Mouse (Mus musculus) liver, embryonic 16.5 days (tissue): ENCODE measurements around the gene Mxra8. TPM values are rescaled to one million over a fixed set of nuclear protein-coding genes. Genes with fewer than 3 reads are reported as not detected.

Experiments
- ATAC-seq: fragments of 200-750 bp; cut with Nextera tagmentation; 2 replicates; pipeline ENCODE4 v1.8.0; 2017; ENCODE audit warnings: low read depth, mild to moderate bottlenecking, moderate number of reproducible peaks, moderate library complexity
- H3K27ac ChIP-seq: fragments of 300-500 bp; sonication (generic); 2 replicates; pipeline ENCODE4 v1.5.1; 2014; ENCODE audit warnings: mild to moderate bottlenecking, low read length
- H3K27me3 ChIP-seq: fragments of 300-500 bp; sonication (generic); 2 replicates; pipeline ENCODE4 v1.6.1; 2014; ENCODE audit warnings: low read depth, low read length, mixed read lengths; ENCODE audit not compliant: control insufficient read depth, insufficient read depth
- H3K36me3 ChIP-seq: fragments of 300-500 bp; sonication (generic); 2 replicates; pipeline ENCODE4 v1.6.1; 2014; ENCODE audit warnings: mild to moderate bottlenecking; ENCODE audit not compliant: control insufficient read depth, insufficient read depth
- H3K4me1 ChIP-seq: fragments of 300-500 bp; sonication (generic); 2 replicates; pipeline ENCODE4 v1.6.1; 2014; ENCODE audit warnings: low read depth, low read length, mixed read lengths; ENCODE audit not compliant: control insufficient read depth
- H3K4me2 ChIP-seq: fragments of 300-500 bp; sonication (generic); 2 replicates; pipeline ENCODE4 v1.6.1; 2014; ENCODE audit warnings: low read depth, low read length, mixed read lengths
- H3K4me3 ChIP-seq: fragments of 300-500 bp; sonication (generic); 2 replicates; pipeline ENCODE4 v1.5.1; 2014; ENCODE audit warnings: low read depth, mild to moderate bottlenecking, low read length
- H3K9ac ChIP-seq: fragments of 300-500 bp; sonication (generic); 2 replicates; pipeline ENCODE4 v1.6.1; 2014; ENCODE audit warnings: low read depth, low read length
- H3K9me3 ChIP-seq: fragments of 300-500 bp; sonication (generic); replicated peaks from 2 replicates; pipeline ENCODE4 v1.6.1; 2016; ENCODE audit warnings: low read length; ENCODE audit not compliant: control insufficient read depth
- WGBS: fragments of 180-500 bp; shearing (Covaris S2); extraction: QIAGEN DNeasy Blood & Tissue Kit; methylation state at CpG from one replicate; pipeline ENCODE4 v1.1.7; 2014; ENCODE audit not compliant: insufficient replicate concordance; 5-methylcytosine and 5-hydroxymethylcytosine counted together
- microRNA-seq: library from miRNA; unstranded; fragments of <30 nt; microRNA quantifications from one replicate; pipeline ENCODE4, GENCODE M21; 2016
- polyA plus RNA-seq: library from polyadenylated mRNA; unstranded; fragments of >200 nt; fragmentation: Nextera tagmentation; extraction: Ambion mirVana; gene quantifications from 2 replicates; pipeline ENCODE4 v1.2.1, GENCODE M21; 2015

Mxra8 gene
- polyA plus RNA-seq, 1 experiment from 2014 or later = 10.2 TPM

- peak; percentile 91 for ATAC-seq
- peaks cover 19% of the 10 kb centered on the region for H3K36me3 ChIP-seq
- H3K9me3 ChIP-seq = no peaks in the 10 kb centered on the region
- no peaks in the 10 kb centered on the region for H3K27me3 ChIP-seq
- H3K4me2 ChIP-seq = peak overlapping the region; percentile 100
- peak overlapping the region; percentile 95 for H3K27ac ChIP-seq
- H3K4me1 ChIP-seq = peaks cover 41% of the 10 kb centered on the region
- H3K4me3 ChIP-seq = peak overlapping the region; percentile 81
- WGBS = under 1% methylated on average over 52 of the region's 56 CpGs
- H3K9ac ChIP-seq = peak overlapping the region; percentile 89
Observed at GRCm38 (mm10) chr4:155892017-155892416, 52.5 kb downstream of the Mxra8 start.

- H3K36me3 ChIP-seq = peaks cover 17% of the 10 kb centered on the region
- peak overlapping the region; percentile 95 for H3K27ac ChIP-seq
- H3K9me3 ChIP-seq = no peaks in the 10 kb centered on the region
- peak overlapping the region; percentile 81 for H3K4me3 ChIP-seq
- ATAC-seq = peak; percentile 8
- WGBS = 4% methylated on average over 37 of the region's 37 CpGs
- peak overlapping the region; percentile 89 for H3K9ac ChIP-seq
- H3K27me3 ChIP-seq = no peaks in the 10 kb centered on the region
- peak overlapping the region; percentile 100 for H3K4me2 ChIP-seq
- peaks cover 41% of the 10 kb centered on the region for H3K4me1 ChIP-seq
Observed at GRCm38 (mm10) chr4:155892438-155893211, 53.1 kb downstream of the Mxra8 start.

GRCm38 (mm10) chr4:155893212-155893690 lies 53.8 kb downstream of the Mxra8 start:
- Histone ChIP-seq H3K9me3 (no peaks in the 10 kb centered on the region), H3K27ac (peak overlapping the region; percentile 5; the same call in 1 of the 2 replicates), H3K4me1 (peaks cover 41% of the 10 kb centered on the region), H3K4me2 (peak overlapping the region; percentile 100), H3K36me3 (peaks cover 13% of the 10 kb centered on the region), H3K9ac (peak overlapping the region; percentile 56), H3K27me3 (no peaks in the 10 kb centered on the region), H3K4me3 (peak overlapping the region; percentile 81)
- 69% methylated on average over 8 of the region's 8 CpGs for WGBS
- ATAC-seq = no peak

Small RNA genes lying within 50 kb of the gene (microRNA-seq; reads per million reads assigned to microRNA genes)
- gene Gm27743 = not detected

Other genes starting within 250 kb of the Mxra8 start
- 5.6 and 6.4 TPM in 2 replicates for gene Slc35e2, start 238.3 kb upstream of the Mxra8 start, polyA plus RNA-seq
- 19.4 and 20.3 TPM in 2 replicates for gene Cdk11b, start 214.8 kb upstream of the Mxra8 start, polyA plus RNA-seq
- gene Gm10563, start 194.3 kb upstream of the Mxra8 start, polyA plus RNA-seq = not detected in 2 replicates
- gene Mmp23, start 186.3 kb upstream of the Mxra8 start, polyA plus RNA-seq = 4.1 and 4.9 TPM in 2 replicates
- gene Mib2, start 170.5 kb upstream of the Mxra8 start, polyA plus RNA-seq = 4.4 and 6.3 TPM in 2 replicates
- 0.04 and 0.08 TPM in 2 replicates for gene Fndc10, start 145.3 kb upstream of the Mxra8 start, polyA plus RNA-seq
- 44.5 and 48.3 TPM in 2 replicates for gene Ssu72, start 134.9 kb upstream of the Mxra8 start, polyA plus RNA-seq
- gene Tmem240, start 104.9 kb upstream of the Mxra8 start, polyA plus RNA-seq = 0.13 TPM in 1 of 2 replicates, not detected in the other
- gene Atad3a, start 78.6 kb upstream of the Mxra8 start, polyA plus RNA-seq = 43.7 and 49.5 TPM in 2 replicates
- 0.28 and 0.34 TPM in 2 replicates for gene Vwa1, start 65.0 kb upstream of the Mxra8 start, polyA plus RNA-seq
- 0.12 and 0.19 TPM in 2 replicates for gene Tmem88b, start 53.8 kb upstream of the Mxra8 start, polyA plus RNA-seq
- gene Ankrd65, start 49.2 kb upstream of the Mxra8 start, polyA plus RNA-seq = 0.08 TPM in 1 of 2 replicates, not detected in the other
- gene Mrpl20, start 36.8 kb upstream of the Mxra8 start, polyA plus RNA-seq = 115 and 133 TPM in 2 replicates
- 69.7 and 79.8 TPM in 2 replicates for gene Ccnl2, start 27.2 kb upstream of the Mxra8 start, polyA plus RNA-seq
- gene Aurkaip1, start 8.4 kb upstream of the Mxra8 start, polyA plus RNA-seq = 91.8 and 99.9 TPM in 2 replicates
- gene Dvl1, start 7.7 kb downstream of the Mxra8 start, polyA plus RNA-seq = 1.9 TPM in 2 replicates
- gene Tas1r3, start 23.7 kb downstream of the Mxra8 start, polyA plus RNA-seq = 0.11 and 0.14 TPM in 2 replicates
- gene Cptp, start 29.8 kb downstream of the Mxra8 start, polyA plus RNA-seq = 7.1 and 8.4 TPM in 2 replicates
- 31.8 and 33.1 TPM in 2 replicates for gene Ints11, start 29.9 kb downstream of the Mxra8 start, polyA plus RNA-seq
- 12.9 and 13.4 TPM in 2 replicates for gene Pusl1, start 52.1 kb downstream of the Mxra8 start, polyA plus RNA-seq
- 5.5 and 5.6 TPM in 2 replicates for gene Acap3, start 52.1 kb downstream of the Mxra8 start, polyA plus RNA-seq
- gene Ube2j2, start 104.2 kb downstream of the Mxra8 start, polyA plus RNA-seq = 41.1 and 42.2 TPM in 2 replicates
- 57.4 and 60.0 TPM in 2 replicates for gene C1qtnf12, start 122.6 kb downstream of the Mxra8 start, polyA plus RNA-seq
- gene B3galt6, start 153.0 kb downstream of the Mxra8 start, polyA plus RNA-seq = 3.3 and 3.6 TPM in 2 replicates
- 73.2 and 78.7 TPM in 2 replicates for gene Sdf4, start 153.2 kb downstream of the Mxra8 start, polyA plus RNA-seq
- gene Tnfrsf4, start 174.2 kb downstream of the Mxra8 start, polyA plus RNA-seq = 0.22 and 0.37 TPM in 2 replicates
- gene Tnfrsf18, start 186.5 kb downstream of the Mxra8 start, polyA plus RNA-seq = 0.58 and 0.68 TPM in 2 replicates
- gene Ttll10, start 219.7 kb downstream of the Mxra8 start, polyA plus RNA-seq = 0.29 and 0.33 TPM in 2 replicates